Mouse (Mus musculus): ENCODE measurements around the gene Cnot10. TPM values are rescaled to one million over a fixed set of nuclear protein-coding genes. Genes with fewer than 3 reads are reported as not detected.

Gene Cnot10
- polyA plus RNA-seq, 1 experiment from 2014 or later = 57.8 TPM

- H3K27ac ChIP-seq (ENCODE audit: low read length) = peak overlapping the region; percentile 82
- WGBS = 13% methylated on average over 18 of the region's 18 CpGs
Observed at GRCm38 (mm10) chr9:114639186-114639748, 717 bp downstream of the Cnot10 start.

DNA sequence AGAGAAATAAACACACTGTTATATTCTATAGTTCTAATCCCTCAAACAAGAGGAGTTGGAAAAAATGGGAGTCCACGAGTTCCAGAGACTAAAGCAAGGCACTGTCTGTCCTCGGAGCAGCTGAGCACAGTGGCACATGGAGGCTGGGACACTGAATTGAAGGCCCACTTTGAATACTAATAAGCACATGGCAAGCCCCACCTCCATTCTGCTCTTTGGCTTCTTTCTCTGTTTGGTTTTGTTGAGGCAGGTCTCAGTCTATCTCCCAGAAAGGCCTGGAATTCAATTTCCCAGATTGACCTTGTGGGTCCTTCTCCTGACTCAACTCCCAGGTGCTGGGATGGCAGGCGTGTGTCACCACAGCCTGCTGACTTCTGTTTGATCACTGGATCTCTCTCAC is 3.2 kb downstream of the Cnot10 start:
- no peaks in the 10 kb centered on the region for H3K27me3 ChIP-seq (ENCODE audit: control insufficient read depth, insufficient read depth, low read length)
- H3K36me3 ChIP-seq (ENCODE audit: control insufficient read depth, insufficient read depth, low read length) = 0 out of 2 replicates have a peak, but pooled peaks cover 2% of the 10 kb centered on the region
- H3K27ac ChIP-seq (ENCODE audit: low read length) = no peak overlapping the region
- no peaks in the 10 kb centered on the region for H3K9me3 ChIP-seq (replicated peaks; ENCODE audit: control insufficient read depth, low read length)
- no peak for ATAC-seq (ENCODE audit: insufficient read depth, low FRiP score)
- peaks cover 3% of the 10 kb centered on the region; the same call in 1 of the 2 replicates for H3K4me1 ChIP-seq (ENCODE audit: control insufficient read depth, insufficient read depth, low read length)
- H3K9ac ChIP-seq (ENCODE audit: low read length) = no peak overlapping the region
- H3K4me3 ChIP-seq (replicated peaks; ENCODE audit: low read length) = no peak overlapping the region
- WGBS = 87% methylated on average over 3 of the region's 3 CpGs
- H3K4me2 ChIP-seq (ENCODE audit: low read depth, low read length) = no peak overlapping the region

More at GRCm38 (mm10) chr9:114639186-114639748, 717 bp downstream of the Cnot10 start:
- Histone ChIP-seq H3K4me3 (replicated peaks; ENCODE audit: low read length) (peak overlapping the region; percentile 92), H3K4me2 (ENCODE audit: low read depth, low read length) (peak overlapping the region; percentile 88), H3K9me3 (replicated peaks; ENCODE audit: control insufficient read depth, low read length) (no peaks in the 10 kb centered on the region), H3K36me3 (ENCODE audit: control insufficient read depth, insufficient read depth, low read length) (0 out of 2 replicates have a peak, but pooled peaks cover 2% of the 10 kb centered on the region), H3K9ac (ENCODE audit: low read length) (peak overlapping the region; percentile 86), H3K27me3 (ENCODE audit: control insufficient read depth, insufficient read depth, low read length) (peaks cover 4% of the 10 kb centered on the region; the same call in 1 of the 2 replicates), H3K4me1 (ENCODE audit: control insufficient read depth, insufficient read depth, low read length) (peaks cover 3% of the 10 kb centered on the region; the same call in 1 of the 2 replicates)
- ATAC-seq (ENCODE audit: insufficient read depth, low FRiP score) = peak; percentile 2; the same call in 1 of the 2 replicates

- Histone ChIP-seq H3K4me2 (ENCODE audit: low read depth, low read length) (no peak overlapping the region), H3K36me3 (ENCODE audit: control insufficient read depth, insufficient read depth, low read length) (0 out of 2 replicates have a peak, but pooled peaks cover 2% of the 10 kb centered on the region), H3K9me3 (replicated peaks; ENCODE audit: control insufficient read depth, low read length) (no peaks in the 10 kb centered on the region), H3K27me3 (ENCODE audit: control insufficient read depth, insufficient read depth, low read length) (no peaks in the 10 kb centered on the region), H3K4me1 (ENCODE audit: control insufficient read depth, insufficient read depth, low read length) (peaks cover 3% of the 10 kb centered on the region; the same call in 1 of the 2 replicates), H3K4me3 (replicated peaks; ENCODE audit: low read length) (no peak overlapping the region), H3K27ac (ENCODE audit: low read length) (no peak overlapping the region), H3K9ac (ENCODE audit: low read length) (no peak overlapping the region)
- ATAC-seq (ENCODE audit: insufficient read depth, low FRiP score) = no peak
- 99% methylated on average over 4 of the region's 4 CpGs for WGBS
Observed at GRCm38 (mm10) chr9:114636150-114636549, 3.8 kb downstream of the Cnot10 start.

GRCm38 (mm10) chr9:114632331-114632730 is 7.7 kb downstream of the Cnot10 start:
- ATAC-seq (ENCODE audit: insufficient read depth, low FRiP score) = no peak
- Histone ChIP-seq H3K4me1 (ENCODE audit: control insufficient read depth, insufficient read depth, low read length) (no peaks in the 10 kb centered on the region), H3K9ac (ENCODE audit: low read length) (no peak overlapping the region), H3K4me3 (replicated peaks; ENCODE audit: low read length) (no peak overlapping the region), H3K36me3 (ENCODE audit: control insufficient read depth, insufficient read depth, low read length) (peaks cover 2% of the 10 kb centered on the region; the same call in 1 of the 2 replicates), H3K27ac (ENCODE audit: low read length) (no peak overlapping the region; the same call in 1 of the 2 replicates), H3K27me3 (ENCODE audit: control insufficient read depth, insufficient read depth, low read length) (no peaks in the 10 kb centered on the region), H3K9me3 (replicated peaks; ENCODE audit: control insufficient read depth, low read length) (no peaks in the 10 kb centered on the region), H3K4me2 (ENCODE audit: low read depth, low read length) (no peak overlapping the region)
- 65% methylated on average over 4 of the region's 4 CpGs for WGBS

- Histone ChIP-seq H3K36me3 (ENCODE audit: control insufficient read depth, insufficient read depth, low read length) (peaks cover 7% of the 10 kb centered on the region), H3K4me1 (ENCODE audit: control insufficient read depth, insufficient read depth, low read length) (no peaks in the 10 kb centered on the region), H3K27ac (ENCODE audit: low read length) (no peak overlapping the region), H3K4me2 (ENCODE audit: low read depth, low read length) (no peak overlapping the region), H3K4me3 (replicated peaks; ENCODE audit: low read length) (no peak overlapping the region), H3K9me3 (replicated peaks; ENCODE audit: control insufficient read depth, low read length) (no peaks in the 10 kb centered on the region), H3K9ac (ENCODE audit: low read length) (no peak overlapping the region), H3K27me3 (ENCODE audit: control insufficient read depth, insufficient read depth, low read length) (no peaks in the 10 kb centered on the region)
- 71% methylated on average over 4 of the region's 4 CpGs for WGBS
- ATAC-seq (ENCODE audit: insufficient read depth, low FRiP score) = no peak; the same call in 1 of the 2 replicates
Observed at GRCm38 (mm10) chr9:114626726-114627125, 13.3 kb downstream of the Cnot10 start.

DNA sequence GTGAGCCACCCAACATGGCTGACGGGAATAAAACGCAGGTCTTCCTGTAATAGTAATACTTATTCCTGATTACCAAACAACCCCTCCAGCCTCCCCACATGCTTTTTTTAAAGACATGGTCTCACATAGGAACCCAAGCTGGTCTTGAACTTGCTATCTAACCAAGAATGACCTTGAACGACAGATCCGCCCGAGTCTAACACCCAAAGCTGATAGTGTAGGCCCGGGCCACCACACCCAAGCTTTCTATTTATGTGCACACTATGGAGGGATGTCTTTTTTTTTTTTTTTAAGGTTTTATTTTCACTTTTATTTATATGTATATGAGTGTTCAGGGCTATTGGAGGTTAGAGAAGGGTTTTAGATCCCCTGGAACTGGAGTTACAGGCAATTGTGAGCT is 15.8 kb downstream of the Cnot10 start:
- Histone ChIP-seq H3K9ac (ENCODE audit: low read length) (no peak overlapping the region), H3K9me3 (replicated peaks; ENCODE audit: control insufficient read depth, low read length) (no peaks in the 10 kb centered on the region), H3K4me2 (ENCODE audit: low read depth, low read length) (no peak overlapping the region), H3K4me3 (replicated peaks; ENCODE audit: low read length) (no peak overlapping the region), H3K27me3 (ENCODE audit: control insufficient read depth, insufficient read depth, low read length) (no peaks in the 10 kb centered on the region), H3K4me1 (ENCODE audit: control insufficient read depth, insufficient read depth, low read length) (no peaks in the 10 kb centered on the region), H3K27ac (ENCODE audit: low read length) (no peak overlapping the region), H3K36me3 (ENCODE audit: control insufficient read depth, insufficient read depth, low read length) (peaks cover 17% of the 10 kb centered on the region)
- ATAC-seq (ENCODE audit: insufficient read depth, low FRiP score) = no peak
- WGBS = 96% methylated on average over 6 of the region's 6 CpGs

DNA sequence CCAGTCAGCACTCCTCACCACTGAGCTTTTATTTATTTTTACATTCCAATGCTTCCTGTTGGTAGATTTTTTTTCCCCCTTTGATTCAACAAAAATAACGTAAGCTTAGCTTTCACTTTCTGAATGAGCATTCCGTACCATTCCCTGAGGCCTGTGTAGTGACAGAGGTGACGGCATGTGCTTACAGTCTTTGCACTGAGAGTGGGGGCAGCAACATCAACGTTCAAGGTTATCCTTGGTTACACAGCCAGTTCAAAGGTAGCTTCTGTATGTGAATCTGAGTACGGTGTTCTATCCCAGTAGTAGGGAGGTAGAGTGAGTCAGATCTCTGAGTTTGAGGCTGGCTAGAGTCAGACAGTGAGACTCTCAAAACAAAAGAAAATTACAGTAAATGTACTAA is 18.8 kb downstream of the Cnot10 start:
- Histone ChIP-seq H3K4me2 (ENCODE audit: low read depth, low read length) (no peak overlapping the region), H3K36me3 (ENCODE audit: control insufficient read depth, insufficient read depth, low read length) (peaks cover 24% of the 10 kb centered on the region), H3K27me3 (ENCODE audit: control insufficient read depth, insufficient read depth, low read length) (no peaks in the 10 kb centered on the region), H3K9me3 (replicated peaks; ENCODE audit: control insufficient read depth, low read length) (no peaks in the 10 kb centered on the region), H3K27ac (ENCODE audit: low read length) (no peak overlapping the region), H3K4me1 (ENCODE audit: control insufficient read depth, insufficient read depth, low read length) (no peaks in the 10 kb centered on the region), H3K9ac (ENCODE audit: low read length) (no peak overlapping the region), H3K4me3 (replicated peaks; ENCODE audit: low read length) (no peak overlapping the region)
- no peak for ATAC-seq (ENCODE audit: insufficient read depth, low FRiP score)
- WGBS = 83% methylated on average over 5 of the region's 5 CpGs

DNA sequence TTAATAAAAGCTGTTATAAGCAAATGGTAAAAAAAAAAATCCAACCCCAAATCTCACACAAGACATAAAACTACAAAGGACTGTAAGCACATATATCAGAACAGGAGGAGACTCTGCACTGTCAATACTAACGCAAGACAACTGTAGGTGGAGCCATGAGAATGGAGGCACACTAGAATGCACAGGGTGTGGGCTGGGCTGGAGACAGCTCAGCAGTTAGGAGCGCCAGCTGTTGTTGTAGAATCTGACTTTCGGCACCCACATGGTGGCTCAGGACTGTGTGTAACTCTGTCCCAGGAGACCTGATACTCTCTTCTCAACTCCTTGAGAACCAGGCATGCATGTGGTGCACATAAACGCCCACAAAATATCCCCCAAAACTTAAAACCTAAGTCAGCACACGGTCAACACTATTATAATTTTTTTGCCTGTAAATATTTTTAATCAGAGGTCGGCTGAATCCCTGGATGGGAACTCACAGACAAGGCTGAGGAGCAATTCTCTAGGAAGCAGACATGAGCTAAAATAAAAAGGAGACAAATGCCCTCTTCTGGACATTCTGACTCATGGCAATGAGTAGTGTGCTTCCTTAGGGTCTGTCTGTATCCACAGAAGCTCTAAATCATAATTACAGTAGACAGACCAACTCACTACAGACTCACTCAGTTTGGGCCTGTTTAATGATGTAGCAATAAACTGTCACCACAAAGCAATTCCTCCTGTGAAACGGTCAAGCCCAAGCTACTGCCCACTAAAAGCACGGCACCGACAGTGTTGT is 25.6 kb downstream of the Cnot10 start:
- H3K4me2 ChIP-seq (ENCODE audit: low read depth, low read length) = no peak overlapping the region
- no peaks in the 10 kb centered on the region for H3K27me3 ChIP-seq (ENCODE audit: control insufficient read depth, insufficient read depth, low read length)
- ATAC-seq (ENCODE audit: insufficient read depth, low FRiP score) = no peak
- H3K4me3 ChIP-seq (replicated peaks; ENCODE audit: low read length) = no peak overlapping the region
- no peaks in the 10 kb centered on the region for H3K9me3 ChIP-seq (replicated peaks; ENCODE audit: control insufficient read depth, low read length)
- H3K36me3 ChIP-seq (ENCODE audit: control insufficient read depth, insufficient read depth, low read length) = peaks cover 32% of the 10 kb centered on the region
- no peaks in the 10 kb centered on the region for H3K4me1 ChIP-seq (ENCODE audit: control insufficient read depth, insufficient read depth, low read length)
- no peak overlapping the region for H3K9ac ChIP-seq (ENCODE audit: low read length)
- no peak overlapping the region for H3K27ac ChIP-seq (ENCODE audit: low read length)
- 80% methylated on average over 9 of the region's 9 CpGs for WGBS

- H3K27me3 ChIP-seq (ENCODE audit: control insufficient read depth, insufficient read depth, low read length) = no peaks in the 10 kb centered on the region
- H3K4me2 ChIP-seq (ENCODE audit: low read depth, low read length) = no peak overlapping the region
- WGBS = 91% methylated on average over 4 of the region's 4 CpGs
- no peak for ATAC-seq (ENCODE audit: insufficient read depth, low FRiP score)
- no peaks in the 10 kb centered on the region for H3K9me3 ChIP-seq (replicated peaks; ENCODE audit: control insufficient read depth, low read length)
- no peaks in the 10 kb centered on the region for H3K4me1 ChIP-seq (ENCODE audit: control insufficient read depth, insufficient read depth, low read length)
- peaks cover 30% of the 10 kb centered on the region for H3K36me3 ChIP-seq (ENCODE audit: control insufficient read depth, insufficient read depth, low read length)
- no peak overlapping the region for H3K9ac ChIP-seq (ENCODE audit: low read length)
- H3K4me3 ChIP-seq (replicated peaks; ENCODE audit: low read length) = no peak overlapping the region
- H3K27ac ChIP-seq (ENCODE audit: low read length) = no peak overlapping the region
Observed at GRCm38 (mm10) chr9:114613026-114613425, 27.0 kb downstream of the Cnot10 start.
